Mouse (Mus musculus): Measurements from ENCODE around the gene Wdr89. TPM values are rescaled to one million over a fixed set of nuclear protein-coding genes. Genes with fewer than 3 reads are reported as not detected.
"Not testable (repeated sequence)": the region's sequence is repeated elsewhere in the genome, so short reads cannot be mapped to it uniquely, and the experiment has no call there.

The Wdr89 gene
- polyA plus RNA-seq, 1 experiment from 2014 or later = 15.9 TPM

GRCm38 (mm10) chr12:75701173-75702083 is 32.1 kb upstream of the Wdr89 start:
- 0 out of 2 replicates have a peak overlapping the region, but pooled peaks have one; percentile 4 for H3K4me3 ChIP-seq (ENCODE audit: low read depth, low read length)
- WGBS = 29% methylated on average over 21 of the region's 21 CpGs
- H3K9ac ChIP-seq (ENCODE audit: low read length) = 0 out of 2 replicates have a peak overlapping the region, but pooled peaks have one; percentile 22
- peak overlapping the region; percentile 48 for H3K4me2 ChIP-seq (ENCODE audit: low read length)
- ATAC-seq (replicated peaks; ENCODE audit: low FRiP score, low TSS enrichment, low read depth) (peak; percentile 55), DNase-seq (ENCODE audit: low spot score) (peak; percentile 73)
- 0 out of 2 replicates have a peak overlapping the region, but pooled peaks have one; percentile 47 for H3K27ac ChIP-seq (ENCODE audit: low read depth)
- H3K9me3 ChIP-seq (ENCODE audit: control insufficient read depth, low read length) = 0 out of 2 replicates have a peak, but pooled peaks cover 5% of the 10 kb centered on the region
- H3K4me1 ChIP-seq (replicated peaks; ENCODE audit: control insufficient read depth, insufficient read depth, low read length) = peaks cover 12% of the 10 kb centered on the region
- H3K36me3 ChIP-seq (ENCODE audit: control insufficient read depth, insufficient read depth, low read length) = no peaks in the 10 kb centered on the region
- H3K27me3 ChIP-seq (replicated peaks; ENCODE audit: control insufficient read depth, insufficient read depth, low read length) = no peaks in the 10 kb centered on the region

GRCm38 (mm10) chr12:75698692-75699091 is 29.4 kb upstream of the Wdr89 start:
- DNase-seq (ENCODE audit: low spot score) = no peak
- Histone ChIP-seq H3K4me2 (ENCODE audit: low read length) (no peak overlapping the region), H3K4me1 (replicated peaks; ENCODE audit: control insufficient read depth, insufficient read depth, low read length) (peaks cover 12% of the 10 kb centered on the region), H3K27ac (ENCODE audit: low read depth) (no peak overlapping the region), H3K4me3 (ENCODE audit: low read depth, low read length) (no peak overlapping the region), H3K27me3 (replicated peaks; ENCODE audit: control insufficient read depth, insufficient read depth, low read length) (no peaks in the 10 kb centered on the region), H3K9ac (ENCODE audit: low read length) (no peak overlapping the region), H3K9me3 (ENCODE audit: control insufficient read depth, low read length) (0 out of 2 replicates have a peak, but pooled peaks cover 5% of the 10 kb centered on the region), H3K36me3 (ENCODE audit: control insufficient read depth, insufficient read depth, low read length) (no peaks in the 10 kb centered on the region)
- no peak for ATAC-seq (replicated peaks; ENCODE audit: low FRiP score, low TSS enrichment, low read depth)
- WGBS = 93% methylated on average over 3 of the region's 3 CpGs

DNA sequence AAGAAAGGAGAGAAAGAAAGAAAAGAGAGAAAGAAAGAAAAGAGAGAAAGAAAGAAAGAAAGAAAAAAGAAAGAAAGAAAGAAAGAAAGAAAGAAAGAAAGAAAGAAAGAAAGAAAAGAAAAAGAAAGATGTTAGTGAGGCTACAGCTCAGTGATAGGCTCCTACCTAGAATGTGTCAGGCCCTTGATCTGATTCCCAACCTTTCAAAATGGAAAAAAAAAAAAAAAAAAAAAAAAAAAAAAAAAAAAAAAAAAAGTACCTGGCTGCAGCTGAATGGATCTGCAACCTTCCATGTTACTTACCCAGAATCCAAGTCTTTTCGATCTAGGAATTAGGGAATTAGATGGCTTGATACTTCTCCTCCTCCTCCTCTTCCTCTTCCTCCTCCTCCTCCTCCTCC is 26.5 kb upstream of the Wdr89 start:
- H3K9ac ChIP-seq (ENCODE audit: low read length); H3K36me3 ChIP-seq (ENCODE audit: control insufficient read depth, insufficient read depth, low read length); H3K27ac ChIP-seq (ENCODE audit: low read depth); H3K4me1 ChIP-seq (replicated peaks; ENCODE audit: control insufficient read depth, insufficient read depth, low read length); DNase-seq (ENCODE audit: low spot score); H3K4me2 ChIP-seq (ENCODE audit: low read length); ATAC-seq (replicated peaks; ENCODE audit: low FRiP score, low TSS enrichment, low read depth); H3K4me3 ChIP-seq (ENCODE audit: low read depth, low read length); H3K27me3 ChIP-seq (replicated peaks; ENCODE audit: control insufficient read depth, insufficient read depth, low read length); H3K9me3 ChIP-seq (ENCODE audit: control insufficient read depth, low read length): not testable (repeated sequence)
- WGBS = 69% methylated on average over 1 of the region's 1 CpGs

DNA sequence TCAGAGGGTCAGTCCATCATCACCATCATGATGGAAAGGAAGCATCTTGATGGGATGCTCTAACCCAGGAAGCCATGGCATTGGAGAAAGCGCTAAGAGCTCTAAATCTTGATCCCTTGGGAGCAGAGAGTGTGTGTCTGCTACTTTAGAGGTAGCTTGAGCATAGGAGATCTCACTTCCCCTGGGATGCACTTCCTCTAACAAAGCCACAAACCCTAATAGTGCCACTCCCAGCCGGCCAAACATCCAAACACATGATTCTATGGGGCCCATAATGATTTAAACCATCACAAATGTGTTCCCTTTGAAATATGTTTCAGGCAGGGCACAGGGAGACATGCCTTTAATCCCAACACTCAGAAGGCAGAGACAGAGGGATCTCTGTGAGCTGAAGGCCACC is 19.7 kb upstream of the Wdr89 start:
- Histone ChIP-seq H3K27me3 (replicated peaks; ENCODE audit: control insufficient read depth, insufficient read depth, low read length) (no peaks in the 10 kb centered on the region), H3K36me3 (ENCODE audit: control insufficient read depth, insufficient read depth, low read length) (no peaks in the 10 kb centered on the region), H3K9me3 (ENCODE audit: control insufficient read depth, low read length) (no peaks in the 10 kb centered on the region), H3K4me1 (replicated peaks; ENCODE audit: control insufficient read depth, insufficient read depth, low read length) (no peaks in the 10 kb centered on the region), H3K9ac (ENCODE audit: low read length) (no peak overlapping the region), H3K27ac (ENCODE audit: low read depth) (no peak overlapping the region), H3K4me2 (ENCODE audit: low read length) (no peak overlapping the region), H3K4me3 (ENCODE audit: low read depth, low read length) (no peak overlapping the region)
- ATAC-seq (replicated peaks; ENCODE audit: low FRiP score, low TSS enrichment, low read depth) = no peak
- no peak for DNase-seq (ENCODE audit: low spot score)
- WGBS = 90% methylated on average over 2 of the region's 2 CpGs

DNA sequence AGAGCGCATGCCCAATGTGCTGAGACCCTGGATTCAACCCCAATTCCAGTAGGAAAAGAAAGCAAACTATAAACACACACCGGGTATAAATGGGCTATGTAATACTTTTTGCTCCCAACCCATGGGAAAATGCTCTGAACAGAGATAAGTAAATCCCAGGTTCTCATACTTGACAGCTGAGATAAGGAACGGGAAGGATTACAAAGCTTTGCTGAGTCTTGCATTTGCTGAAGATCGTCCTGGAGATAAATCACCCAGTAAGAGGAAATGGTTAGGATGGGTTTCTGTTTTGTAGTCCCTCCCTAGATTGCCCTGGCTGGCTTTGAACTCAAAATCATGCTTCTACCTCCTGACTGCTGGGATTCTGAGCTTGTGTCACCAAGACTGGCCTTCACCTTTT is 18.0 kb upstream of the Wdr89 start:
- no peak overlapping the region for H3K4me2 ChIP-seq (ENCODE audit: low read length)
- H3K27ac ChIP-seq (ENCODE audit: low read depth) = no peak overlapping the region
- DNase-seq (ENCODE audit: low spot score) (no peak), ATAC-seq (replicated peaks; ENCODE audit: low FRiP score, low TSS enrichment, low read depth) (no peak)
- H3K9me3 ChIP-seq (ENCODE audit: control insufficient read depth, low read length) = no peaks in the 10 kb centered on the region
- H3K27me3 ChIP-seq (replicated peaks; ENCODE audit: control insufficient read depth, insufficient read depth, low read length) = no peaks in the 10 kb centered on the region
- no peaks in the 10 kb centered on the region for H3K4me1 ChIP-seq (replicated peaks; ENCODE audit: control insufficient read depth, insufficient read depth, low read length)
- WGBS = 34% methylated on average over 4 of the region's 4 CpGs
- no peak overlapping the region for H3K4me3 ChIP-seq (ENCODE audit: low read depth, low read length)
- no peak overlapping the region for H3K9ac ChIP-seq (ENCODE audit: low read length)
- H3K36me3 ChIP-seq (ENCODE audit: control insufficient read depth, insufficient read depth, low read length) = no peaks in the 10 kb centered on the region

- DNase-seq (ENCODE audit: low spot score); H3K9ac ChIP-seq (ENCODE audit: low read length); H3K36me3 ChIP-seq (ENCODE audit: control insufficient read depth, insufficient read depth, low read length); H3K27ac ChIP-seq (ENCODE audit: low read depth); H3K27me3 ChIP-seq (replicated peaks; ENCODE audit: control insufficient read depth, insufficient read depth, low read length); H3K4me2 ChIP-seq (ENCODE audit: low read length); H3K4me1 ChIP-seq (replicated peaks; ENCODE audit: control insufficient read depth, insufficient read depth, low read length); H3K4me3 ChIP-seq (ENCODE audit: low read depth, low read length); H3K9me3 ChIP-seq (ENCODE audit: control insufficient read depth, low read length); ATAC-seq (replicated peaks; ENCODE audit: low FRiP score, low TSS enrichment, low read depth): not testable (repeated sequence)
- 80% methylated on average over 4 of the region's 4 CpGs for whole genome bisulfite sequencing
Measured at GRCm38 (mm10) chr12:75684026-75684425, 14.7 kb upstream of the Wdr89 start.

GRCm38 (mm10) chr12:75683598-75683997 is 14.3 kb upstream of the Wdr89 start:
- Histone ChIP-seq H3K36me3 (ENCODE audit: control insufficient read depth, insufficient read depth, low read length) (no peaks in the 10 kb centered on the region), H3K27ac (ENCODE audit: low read depth) (no peak overlapping the region), H3K27me3 (replicated peaks; ENCODE audit: control insufficient read depth, insufficient read depth, low read length) (no peaks in the 10 kb centered on the region), H3K4me2 (ENCODE audit: low read length) (no peak overlapping the region), H3K4me1 (replicated peaks; ENCODE audit: control insufficient read depth, insufficient read depth, low read length) (no peaks in the 10 kb centered on the region), H3K9me3 (ENCODE audit: control insufficient read depth, low read length) (no peaks in the 10 kb centered on the region), H3K9ac (ENCODE audit: low read length) (no peak overlapping the region), H3K4me3 (ENCODE audit: low read depth, low read length) (no peak overlapping the region)
- 93% methylated on average over 4 of the region's 4 CpGs for WGBS
- DNase-seq (ENCODE audit: low spot score) (no peak), ATAC-seq (replicated peaks; ENCODE audit: low FRiP score, low TSS enrichment, low read depth) (no peak)

GRCm38 (mm10) chr12:75682842-75683241 is 13.5 kb upstream of the Wdr89 start:
- H3K9me3 ChIP-seq (ENCODE audit: control insufficient read depth, low read length) = no peaks in the 10 kb centered on the region
- ATAC-seq (replicated peaks; ENCODE audit: low FRiP score, low TSS enrichment, low read depth) (no peak), DNase-seq (ENCODE audit: low spot score) (no peak)
- no peak overlapping the region for H3K4me3 ChIP-seq (ENCODE audit: low read depth, low read length)
- H3K36me3 ChIP-seq (ENCODE audit: control insufficient read depth, insufficient read depth, low read length) = no peaks in the 10 kb centered on the region
- no peak overlapping the region for H3K27ac ChIP-seq (ENCODE audit: low read depth)
- 70% methylated on average over 2 of the region's 2 CpGs for WGBS
- no peaks in the 10 kb centered on the region for H3K27me3 ChIP-seq (replicated peaks; ENCODE audit: control insufficient read depth, insufficient read depth, low read length)
- H3K4me2 ChIP-seq (ENCODE audit: low read length) = no peak overlapping the region
- no peak overlapping the region for H3K9ac ChIP-seq (ENCODE audit: low read length)
- no peaks in the 10 kb centered on the region for H3K4me1 ChIP-seq (replicated peaks; ENCODE audit: control insufficient read depth, insufficient read depth, low read length)

DNA sequence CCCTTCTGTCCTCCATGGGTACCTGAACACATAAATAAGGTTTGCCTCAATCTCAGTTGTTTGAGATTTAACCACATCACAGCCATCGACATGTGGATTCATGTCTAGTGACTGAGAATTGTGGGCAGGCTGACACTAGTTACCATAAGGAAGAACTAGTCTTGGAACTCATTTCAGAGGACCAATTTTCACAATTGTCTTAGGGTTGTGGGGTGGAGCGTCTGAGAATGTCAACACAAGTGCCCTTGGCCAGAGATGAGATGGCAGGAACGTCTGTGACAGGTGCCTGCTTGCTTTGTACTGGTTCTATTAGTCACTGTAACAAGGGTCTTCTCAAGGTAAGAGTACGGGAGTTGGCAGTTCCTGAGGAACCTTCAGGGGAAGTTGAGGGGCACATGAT is 11.8 kb upstream of the Wdr89 start:
- Histone ChIP-seq H3K4me3 (ENCODE audit: low read depth, low read length) (no peak overlapping the region), H3K27ac (ENCODE audit: low read depth) (no peak overlapping the region), H3K27me3 (replicated peaks; ENCODE audit: control insufficient read depth, insufficient read depth, low read length) (no peaks in the 10 kb centered on the region), H3K4me1 (replicated peaks; ENCODE audit: control insufficient read depth, insufficient read depth, low read length) (no peaks in the 10 kb centered on the region), H3K36me3 (ENCODE audit: control insufficient read depth, insufficient read depth, low read length) (no peaks in the 10 kb centered on the region), H3K4me2 (ENCODE audit: low read length) (no peak overlapping the region), H3K9me3 (ENCODE audit: control insufficient read depth, low read length) (no peaks in the 10 kb centered on the region), H3K9ac (ENCODE audit: low read length) (no peak overlapping the region)
- DNase-seq (ENCODE audit: low spot score) (no peak), ATAC-seq (replicated peaks; ENCODE audit: low FRiP score, low TSS enrichment, low read depth) (no peak)
- 75% methylated on average over 4 of the region's 4 CpGs for WGBS

Data from intestine, embryonic 14.5 days (tissue).